10 mouse cellular contexts compared by ENCODE assay signal in genomic region chr11:101870067-101870765, GRCm38 (mm10). TPM values are rescaled to one million over a fixed set of nuclear protein-coding genes. Genes with fewer than 3 reads are reported as not detected.
DNase-seq lines count a peak whose midpoint lies in the region; ATAC-seq lines count a peak whose summit lies in the region.
"Had no signal": no experiment of that assay in that cellular context is flagged by ENCODE, and none has a peak within 500 bp of the region (broad histone marks: within the 10 kb centered on the region; RNA-seq: fewer than 3 reads in every experiment).

No protein-coding gene starts in this region.

- no peak overlapping the region for H3K9ac ChIP-seq in lung, embryonic 16.5 days (ENCODE audit: low read length)

- H3K27ac ChIP-seq in lung, embryonic 16.5 days (ENCODE audit: low read length), result peak overlapping the region; percentile 51

- H3K4me1 ChIP-seq in lung, embryonic 16.5 days (replicated peaks; ENCODE audit: control insufficient read depth, insufficient read depth, low read length), result peaks cover 18% of the 10 kb centered on the region

- H3K9me3 ChIP-seq in lung, embryonic 16.5 days (ENCODE audit: control insufficient read depth, low read length), result no peaks in the 10 kb centered on the region
- H3K9me3 ChIP-seq: G1E; megakaryocyte, embryonic 14.5 days had no signal

- H3K4me2 ChIP-seq in lung, embryonic 16.5 days (ENCODE audit: low read depth, low read length), result peak overlapping the region; percentile 23; the same call in 1 of the 2 replicates

- H3K4me3 ChIP-seq in lung, embryonic 16.5 days (ENCODE audit: low read length), result no peak overlapping the region
- H3K4me3 ChIP-seq: megakaryocyte, embryonic 14.5 days had no signal

- peak; percentile 18 to 76 for DNase-seq in frontal cortex, adult 2 months (ENCODE audit: extremely low spot score in 1 of 2, low spot score in 1 of 2)
- DNase-seq in MN1 (ENCODE audit: low spot score), result peak; percentile 29
- DNase-seq in induced T-regulatory cell, adult 2 months (ENCODE audit: low read depth), result peak; percentile 23
- no peak for DNase-seq in testis, postnatal 10 days (ENCODE audit: low spot score)
- DNase-seq in spleen, postnatal 4 days (ENCODE audit: low spot score in 2 of 2), result no peak
- DNase-seq in spleen, adult 18-20 months, result no peak

- H3K36me3 ChIP-seq in lung, embryonic 16.5 days (ENCODE audit: control insufficient read depth, insufficient read depth, low read length), result no peaks in the 10 kb centered on the region
- H3K36me3 ChIP-seq: G1E had no signal

- no peak; the same call in 1 of the 2 replicates for ATAC-seq in frontal cortex, adult (ENCODE audit: low TSS enrichment)
- ATAC-seq in lung, embryonic 16.5 days (ENCODE audit: low read depth), result peak; percentile 39; the same call in 1 of the 2 replicates

- no peaks in the 10 kb centered on the region for H3K27me3 ChIP-seq in lung, embryonic 16.5 days (ENCODE audit: control insufficient read depth, insufficient read depth, low read depth, low read length)

- 31% methylated on average over 18 of the region's 18 CpGs for WGBS in lung, embryonic 16.5 days

RNA-seq across cellular contexts. Expression of gene Meox1, which starts 24.0 kb away (rescaled TPM):
- 0.71 and 0.84 TPM in 2 replicates for polyA plus RNA-seq in frontal cortex, adult 2 months (2012; rRNA removed)
- polyA plus RNA-seq in lung, embryonic 16.5 days (2015; fragmentation: Nextera tagmentation; extraction: Ambion mirVana), result 11.7 and 12.4 TPM in 2 replicates
- polyA plus RNA-seq: G1E had no signal

Comparison
In these comparisons a context has a peak if more than half of its experiments do, and no peak if none do; other contexts are left out.
1. DNase-seq: peak in frontal cortex, adult 2 months (2 of 2), MN1 (single experiment) and induced T-regulatory cell, adult 2 months (single experiment); none in testis, postnatal 10 days (single experiment), spleen, postnatal 4 days (0 of 2) and spleen, adult 18-20 months (0 of 2).